Mouse (Mus musculus): ENCODE results near the gene Dynlt1a. TPM values are rescaled to one million over a fixed set of nuclear protein-coding genes. Genes with fewer than 3 reads are reported as not detected.
"Not testable (repeated sequence)": the region's sequence is repeated elsewhere in the genome, so short reads cannot be mapped to it uniquely, and the experiment has no call there.

The Dynlt1a gene
- polyA plus RNA-seq, 1 experiment from 2014 or later = 15.3 TPM

DNA sequence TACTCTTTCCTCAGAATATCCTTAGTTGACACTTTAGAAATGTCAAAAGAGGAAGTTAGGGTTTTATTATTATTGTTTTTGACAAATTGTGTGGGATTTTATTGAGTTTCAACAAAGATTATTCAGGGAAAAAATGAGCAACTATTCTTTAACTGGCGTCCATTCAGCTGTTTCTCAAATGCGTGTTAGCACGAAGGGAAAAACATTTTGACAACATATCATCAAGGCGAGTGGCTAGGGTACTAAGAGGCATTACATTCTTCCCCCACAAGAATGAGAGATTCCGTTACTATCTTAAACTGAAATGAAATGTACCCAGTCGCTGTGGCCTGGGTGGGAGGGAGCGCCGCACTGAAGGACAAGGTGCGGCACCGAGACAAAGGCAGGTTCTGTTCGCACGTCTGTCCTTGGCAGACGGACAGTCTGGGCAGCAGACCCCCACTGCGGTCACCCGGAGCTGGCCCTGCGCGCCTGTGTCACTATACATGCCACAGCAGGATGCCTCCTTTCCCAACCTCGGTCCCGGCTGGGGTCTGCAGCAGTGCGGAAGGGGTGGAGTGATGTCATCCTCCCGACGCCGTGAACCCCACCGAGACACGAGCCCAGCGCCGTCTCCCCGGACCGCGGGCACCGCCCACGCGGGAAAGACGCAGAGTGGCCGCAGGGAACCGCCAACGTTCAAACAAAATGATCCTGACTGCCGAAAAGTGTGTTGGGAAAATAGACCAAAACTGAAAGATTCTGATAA lies 747 bp downstream of the Dynlt1a start:
- peak; percentile 58 for ATAC-seq
- Histone ChIP-seq H3K4me3 (ENCODE audit: low read length) (peak overlapping the region; percentile 43), H3K4me2 (ENCODE audit: low read depth, low read length) (peak overlapping the region; percentile 52), H3K9ac (ENCODE audit: low read depth, low read length) (peak overlapping the region; percentile 43; the same call in 1 of the 2 replicates)
- not testable (repeated sequence) for H3K27me3 ChIP-seq (replicated peaks; ENCODE audit: control insufficient read depth, insufficient read depth, low read length); H3K36me3 ChIP-seq (ENCODE audit: control insufficient read depth, insufficient read depth, low read length); H3K4me1 ChIP-seq (ENCODE audit: control insufficient read depth, insufficient read depth, low read length); H3K9me3 ChIP-seq (ENCODE audit: control insufficient read depth, low read length); H3K27ac ChIP-seq (ENCODE audit: low read length)
- WGBS = 1% methylated on average over 38 of the region's 38 CpGs

DNA sequence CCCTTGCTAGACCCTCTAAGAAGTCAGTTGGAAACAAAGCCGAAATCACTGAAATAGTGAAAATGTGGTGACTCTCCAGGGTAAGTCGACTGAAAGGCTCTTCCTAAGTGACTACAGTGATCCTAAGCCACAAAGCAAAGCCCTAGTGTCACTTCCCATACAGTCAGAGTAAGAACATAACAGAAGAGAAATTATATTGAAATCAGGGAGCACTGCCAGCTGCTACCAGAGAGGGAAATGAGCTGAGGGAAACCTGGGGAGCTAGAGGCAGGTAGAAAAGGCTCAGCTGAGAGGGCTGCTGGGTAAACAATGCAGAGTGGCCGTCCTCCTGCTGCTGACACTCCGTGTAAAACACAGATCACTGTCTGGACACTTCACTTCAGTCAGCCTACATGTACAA lies 1.6 kb downstream of the Dynlt1a start:
- not testable (repeated sequence) for H3K9me3 ChIP-seq (ENCODE audit: control insufficient read depth, low read length); H3K36me3 ChIP-seq (ENCODE audit: control insufficient read depth, insufficient read depth, low read length); H3K27ac ChIP-seq (ENCODE audit: low read length); H3K27me3 ChIP-seq (replicated peaks; ENCODE audit: control insufficient read depth, insufficient read depth, low read length); H3K4me1 ChIP-seq (ENCODE audit: control insufficient read depth, insufficient read depth, low read length); H3K9ac ChIP-seq (ENCODE audit: low read depth, low read length); H3K4me3 ChIP-seq (ENCODE audit: low read length); ATAC-seq; H3K4me2 ChIP-seq (ENCODE audit: low read depth, low read length)
- 29% methylated on average over 2 of the region's 4 CpGs for WGBS

- H3K4me1 ChIP-seq (ENCODE audit: control insufficient read depth, insufficient read depth, low read length); H3K36me3 ChIP-seq (ENCODE audit: control insufficient read depth, insufficient read depth, low read length); H3K27me3 ChIP-seq (replicated peaks; ENCODE audit: control insufficient read depth, insufficient read depth, low read length); H3K4me3 ChIP-seq (ENCODE audit: low read length); H3K27ac ChIP-seq (ENCODE audit: low read length); H3K9ac ChIP-seq (ENCODE audit: low read depth, low read length); H3K4me2 ChIP-seq (ENCODE audit: low read depth, low read length); ATAC-seq; H3K9me3 ChIP-seq (ENCODE audit: control insufficient read depth, low read length): not testable (repeated sequence)
- 70% methylated on average over 2 of the region's 3 CpGs for WGBS
Observed at GRCm38 (mm10) chr17:6314493-6314892, 2.8 kb downstream of the Dynlt1a start.

DNA sequence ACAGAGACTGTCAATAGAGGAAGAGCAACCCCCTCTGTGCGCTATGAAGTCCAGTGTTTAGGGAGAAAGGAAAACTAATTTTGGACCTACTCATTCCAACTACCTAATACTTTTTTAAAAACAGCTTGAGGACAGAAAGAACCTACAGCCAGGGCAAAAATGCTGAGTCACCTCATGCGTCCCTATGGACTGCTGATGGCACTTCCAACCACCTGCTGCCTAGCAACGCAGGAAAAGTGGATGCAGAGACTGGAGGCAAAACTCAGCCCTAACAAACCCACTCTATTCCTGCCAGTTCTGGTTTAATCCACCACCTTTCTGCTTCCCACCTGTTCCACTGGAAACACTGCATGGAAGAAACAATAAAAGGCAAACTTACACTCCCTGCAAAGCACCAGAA lies 4.5 kb downstream of the Dynlt1a start:
- not testable (repeated sequence) for H3K9me3 ChIP-seq (ENCODE audit: control insufficient read depth, low read length); H3K27ac ChIP-seq (ENCODE audit: low read length); ATAC-seq; H3K4me1 ChIP-seq (ENCODE audit: control insufficient read depth, insufficient read depth, low read length); H3K4me2 ChIP-seq (ENCODE audit: low read depth, low read length); H3K27me3 ChIP-seq (replicated peaks; ENCODE audit: control insufficient read depth, insufficient read depth, low read length); H3K4me3 ChIP-seq (ENCODE audit: low read length); H3K9ac ChIP-seq (ENCODE audit: low read depth, low read length); H3K36me3 ChIP-seq (ENCODE audit: control insufficient read depth, insufficient read depth, low read length)
- 74% methylated on average over 3 of the region's 3 CpGs for WGBS

- H3K27me3 ChIP-seq (replicated peaks; ENCODE audit: control insufficient read depth, insufficient read depth, low read length); ATAC-seq; H3K9ac ChIP-seq (ENCODE audit: low read depth, low read length); H3K36me3 ChIP-seq (ENCODE audit: control insufficient read depth, insufficient read depth, low read length); H3K27ac ChIP-seq (ENCODE audit: low read length); H3K9me3 ChIP-seq (ENCODE audit: control insufficient read depth, low read length); H3K4me3 ChIP-seq (ENCODE audit: low read length); H3K4me1 ChIP-seq (ENCODE audit: control insufficient read depth, insufficient read depth, low read length); H3K4me2 ChIP-seq (ENCODE audit: low read depth, low read length): not testable (repeated sequence)
- WGBS = 94% methylated on average over 7 of the region's 7 CpGs
Observed at GRCm38 (mm10) chr17:6311716-6312115, 5.6 kb downstream of the Dynlt1a start.

GRCm38 (mm10) chr17:6306503-6306902 lies 10.8 kb downstream of the Dynlt1a start:
- not testable (repeated sequence) for H3K4me1 ChIP-seq (ENCODE audit: control insufficient read depth, insufficient read depth, low read length); H3K36me3 ChIP-seq (ENCODE audit: control insufficient read depth, insufficient read depth, low read length); H3K27me3 ChIP-seq (replicated peaks; ENCODE audit: control insufficient read depth, insufficient read depth, low read length); H3K9me3 ChIP-seq (ENCODE audit: control insufficient read depth, low read length); H3K27ac ChIP-seq (ENCODE audit: low read length); H3K4me3 ChIP-seq (ENCODE audit: low read length); H3K4me2 ChIP-seq (ENCODE audit: low read depth, low read length); H3K9ac ChIP-seq (ENCODE audit: low read depth, low read length); ATAC-seq
- WGBS = 90% methylated on average over 9 of the region's 13 CpGs

DNA sequence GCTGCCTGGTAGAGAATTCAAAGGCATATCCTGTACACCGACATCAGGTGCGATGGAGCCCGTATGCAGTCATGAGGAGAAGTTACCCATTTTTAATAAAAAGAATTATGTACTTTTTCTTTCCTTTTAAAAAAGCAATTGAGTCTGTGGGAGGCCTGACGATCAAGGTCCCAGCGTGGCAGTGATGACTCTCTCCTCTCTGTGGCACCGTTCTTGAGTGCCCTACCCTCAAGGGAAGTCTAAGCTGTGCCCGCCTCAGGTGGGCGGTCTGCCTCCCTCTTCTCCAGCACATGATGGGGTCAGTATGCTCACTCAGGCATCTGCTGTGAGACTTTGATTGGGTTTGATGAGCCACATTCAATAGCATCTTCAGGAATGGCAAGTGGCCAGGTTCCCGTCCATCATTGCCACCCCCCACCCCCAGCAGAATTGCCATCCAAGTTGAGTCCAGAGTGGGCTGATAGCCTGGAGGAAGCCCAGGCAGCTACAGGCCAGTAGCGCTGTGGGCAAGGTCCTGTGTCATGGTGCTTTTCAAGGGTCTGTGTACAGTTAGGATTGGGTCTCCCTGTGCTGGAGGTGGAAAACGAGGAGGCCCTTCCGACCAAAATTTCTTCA lies 11.5 kb downstream of the Dynlt1a start:
- ATAC-seq; H3K9me3 ChIP-seq (ENCODE audit: control insufficient read depth, low read length); H3K9ac ChIP-seq (ENCODE audit: low read depth, low read length); H3K4me2 ChIP-seq (ENCODE audit: low read depth, low read length); H3K36me3 ChIP-seq (ENCODE audit: control insufficient read depth, insufficient read depth, low read length); H3K4me1 ChIP-seq (ENCODE audit: control insufficient read depth, insufficient read depth, low read length); H3K4me3 ChIP-seq (ENCODE audit: low read length); H3K27ac ChIP-seq (ENCODE audit: low read length); H3K27me3 ChIP-seq (replicated peaks; ENCODE audit: control insufficient read depth, insufficient read depth, low read length): not testable (repeated sequence)
- WGBS = 92% methylated on average over 12 of the region's 12 CpGs

- not testable (repeated sequence) for H3K9me3 ChIP-seq (ENCODE audit: control insufficient read depth, low read length); H3K27me3 ChIP-seq (replicated peaks; ENCODE audit: control insufficient read depth, insufficient read depth, low read length); H3K4me2 ChIP-seq (ENCODE audit: low read depth, low read length); H3K4me3 ChIP-seq (ENCODE audit: low read length); H3K9ac ChIP-seq (ENCODE audit: low read depth, low read length); ATAC-seq; H3K36me3 ChIP-seq (ENCODE audit: control insufficient read depth, insufficient read depth, low read length); H3K4me1 ChIP-seq (ENCODE audit: control insufficient read depth, insufficient read depth, low read length); H3K27ac ChIP-seq (ENCODE audit: low read length)
- 90% methylated on average over 5 of the region's 6 CpGs for WGBS
Observed at GRCm38 (mm10) chr17:6304891-6305290, 12.4 kb downstream of the Dynlt1a start.

GRCm38 (mm10) chr17:6300190-6300863 lies 17.0 kb downstream of the Dynlt1a start:
- H3K4me1 ChIP-seq (ENCODE audit: control insufficient read depth, insufficient read depth, low read length); H3K9me3 ChIP-seq (ENCODE audit: control insufficient read depth, low read length); H3K4me2 ChIP-seq (ENCODE audit: low read depth, low read length); H3K4me3 ChIP-seq (ENCODE audit: low read length); H3K27ac ChIP-seq (ENCODE audit: low read length); H3K36me3 ChIP-seq (ENCODE audit: control insufficient read depth, insufficient read depth, low read length); H3K27me3 ChIP-seq (replicated peaks; ENCODE audit: control insufficient read depth, insufficient read depth, low read length); H3K9ac ChIP-seq (ENCODE audit: low read depth, low read length): not testable (repeated sequence)
- WGBS = 44% methylated on average over 4 of the region's 12 CpGs
- ATAC-seq = peak; percentile 95
